Mouse (Mus musculus): Measurements from ENCODE around the gene Gm813. TPM values are rescaled to one million over a fixed set of nuclear protein-coding genes. Genes with fewer than 3 reads are reported as not detected.

The Gm813 gene
- polyA plus RNA-seq, 1 experiment from 2014 or later: not detected

GRCm38 (mm10) chr16:58637448-58637847, 20.7 kb upstream of the Gm813 start:
- ATAC-seq (no peak), DNase-seq (ENCODE audit: low read depth, low spot score) (no peak)
- TF ChIP-seq CTCF (IDR thresholded peaks at IDR 0.05): no peak
- ChIA-PET CTCF (no interaction called here), POLR2A (no interaction called here)
- in situ Hi-C loops (cut with MboI; ENCODE audit: low pct_unique_long_range_greater_than_20kb): no loop called here
- no peaks in the 10 kb centered on the region for H3K27me3 ChIP-seq

GRCm38 (mm10) chr16:58635866-58636265, 19.1 kb upstream of the Gm813 start:
- in situ Hi-C loops (cut with MboI; ENCODE audit: low pct_unique_long_range_greater_than_20kb): no loop called here
- no peak for TF ChIP-seq CTCF (IDR thresholded peaks at IDR 0.05)
- POLR2A ChIA-PET: no interaction called here
- no peaks in the 10 kb centered on the region for H3K27me3 ChIP-seq
- ATAC-seq (no peak), DNase-seq (ENCODE audit: low read depth, low spot score) (no peak)
- CTCF ChIA-PET: no interaction called here

- no peak for TF ChIP-seq CTCF (IDR thresholded peaks at IDR 0.05)
- ChIA-PET CTCF (no interaction called here), POLR2A (no interaction called here)
- in situ Hi-C loops (cut with MboI; ENCODE audit: low pct_unique_long_range_greater_than_20kb): loop anchor here (5.0 to 10.0 kb wide), 3 partner anchors 123 to 778 kb away; partner anchors contain the start of gene Gabrr3
- DNase-seq (ENCODE audit: low read depth, low spot score) (no peak), ATAC-seq (no peak)
- H3K27me3 ChIP-seq: no peaks in the 10 kb centered on the region
Measured at GRCm38 (mm10) chr16:58629736-58630135, 13.0 kb upstream of the Gm813 start.

- no peaks in the 10 kb centered on the region for H3K27me3 ChIP-seq
- no peak for TF ChIP-seq CTCF (IDR thresholded peaks at IDR 0.05)
- CTCF ChIA-PET: no interaction called here
- no peak for ATAC-seq
- in situ Hi-C loops (cut with MboI; ENCODE audit: low pct_unique_long_range_greater_than_20kb): loop anchor here (5.0 to 10.0 kb wide), 3 partner anchors 123 to 778 kb away; partner anchors contain the start of gene Gabrr3
- no peak for DNase-seq (ENCODE audit: low read depth, low spot score)
- POLR2A ChIA-PET: no interaction called here
Measured at GRCm38 (mm10) chr16:58628968-58629367, 12.2 kb upstream of the Gm813 start.

- ChIA-PET POLR2A (no interaction called here), CTCF (interaction anchor here (4.5 kb wide), 1 partner anchor 173 kb away, joined by 22 read pairs; no protein-coding TSS in a partner anchor)
- in situ Hi-C loops (cut with MboI; ENCODE audit: low pct_unique_long_range_greater_than_20kb): loop anchor here (5.0 to 10.0 kb wide), 3 partner anchors 124 to 779 kb away; partner anchors contain the start of gene Gabrr3
- DNase-seq (ENCODE audit: low read depth, low spot score): no peak
- no peaks in the 10 kb centered on the region for H3K27me3 ChIP-seq
- ATAC-seq: no peak
- no peak for TF ChIP-seq CTCF (IDR thresholded peaks at IDR 0.05)
Measured at GRCm38 (mm10) chr16:58628336-58628680, 11.5 kb upstream of the Gm813 start.

GRCm38 (mm10) chr16:58627597-58628335, 11.0 kb upstream of the Gm813 start:
- ChIA-PET CTCF (interaction anchor here (1.1 to 4.5 kb wide), 2 partner anchors 11 to 172 kb away, joined by 3 to 22 read pairs; partner anchors contain the start of gene Gm813), POLR2A (no interaction called here)
- peak; percentile 53 for TF ChIP-seq CTCF (IDR thresholded peaks at IDR 0.05)
- ATAC-seq (no peak), DNase-seq (ENCODE audit: low read depth, low spot score) (no peak)
- H3K27me3 ChIP-seq: no peaks in the 10 kb centered on the region
- in situ Hi-C loops (cut with MboI; ENCODE audit: low pct_unique_long_range_greater_than_20kb): loop anchor here (5.0 to 10.0 kb wide), 3 partner anchors 125 to 780 kb away; partner anchors contain the start of gene Gabrr3

GRCm38 (mm10) chr16:58623944-58624343, 7.2 kb upstream of the Gm813 start:
- POLR2A ChIA-PET: interaction anchor here (0.5 to 0.7 kb wide), 2 partner anchors 113 to 166 kb away, joined by 3 to 4 read pairs; no protein-coding TSS in a partner anchor
- in situ Hi-C loops (cut with MboI; ENCODE audit: low pct_unique_long_range_greater_than_20kb): loop anchor here (5.0 to 10.0 kb wide), 2 partner anchors 162 to 329 kb away; no protein-coding TSS in a partner anchor
- DNase-seq (ENCODE audit: low read depth, low spot score) (no peak), ATAC-seq (no peak)
- no peaks in the 10 kb centered on the region for H3K27me3 ChIP-seq
- TF ChIP-seq CTCF (IDR thresholded peaks at IDR 0.05): peak; percentile 75
- CTCF ChIA-PET: interaction anchor here (1.9 to 4.5 kb wide), 3 partner anchors 162 to 169 kb away, joined by 10 to 22 read pairs (median 11); no protein-coding TSS in a partner anchor

GRCm38 (mm10) chr16:58623114-58623513, 6.3 kb upstream of the Gm813 start:
- POLR2A ChIA-PET: interaction anchor here (0.7 kb wide), 1 partner anchor 165 kb away, joined by 4 read pairs; no protein-coding TSS in a partner anchor
- DNase-seq (ENCODE audit: low read depth, low spot score) (no peak), ATAC-seq (peak; percentile 57)
- CTCF ChIA-PET: interaction anchor here (1.3 kb wide), 1 partner anchor 169 kb away, joined by 3 read pairs; no protein-coding TSS in a partner anchor
- no peaks in the 10 kb centered on the region for H3K27me3 ChIP-seq
- TF ChIP-seq CTCF (IDR thresholded peaks at IDR 0.05): no peak
- in situ Hi-C loops (cut with MboI; ENCODE audit: low pct_unique_long_range_greater_than_20kb): loop anchor here (5.0 to 10.0 kb wide), 2 partner anchors 161 to 328 kb away; no protein-coding TSS in a partner anchor

- TF ChIP-seq CTCF (IDR thresholded peaks at IDR 0.05): no peak
- ATAC-seq: no peak
- in situ Hi-C loops (cut with MboI; ENCODE audit: low pct_unique_long_range_greater_than_20kb): loop anchor here (5.0 to 10.0 kb wide), 2 partner anchors 160 to 328 kb away; no protein-coding TSS in a partner anchor
- no peak for DNase-seq (ENCODE audit: low read depth, low spot score)
- POLR2A ChIA-PET: no interaction called here
- H3K27me3 ChIP-seq: no peaks in the 10 kb centered on the region
- CTCF ChIA-PET: interaction anchor here (0.7 to 1.3 kb wide), 3 partner anchors 161 to 168 kb away, joined by 3 to 5 read pairs (median 3); no protein-coding TSS in a partner anchor
Measured at GRCm38 (mm10) chr16:58622377-58622776, 5.6 kb upstream of the Gm813 start.

GRCm38 (mm10) chr16:58617346-58617745, 568 bp upstream of the Gm813 start:
- ChIA-PET CTCF (interaction anchor here (0.7 to 1.6 kb wide), 5 partner anchors 10 to 162 kb away, joined by 3 to 5 read pairs (median 3); no protein-coding TSS in a partner anchor), POLR2A (interaction anchor here (0.9 kb wide), 1 partner anchor 140 kb away, joined by 3 read pairs; no protein-coding TSS in a partner anchor)
- DNase-seq (ENCODE audit: low read depth, low spot score) (no peak), ATAC-seq (no peak)
- in situ Hi-C loops (cut with MboI; ENCODE audit: low pct_unique_long_range_greater_than_20kb): no loop called here
- TF ChIP-seq CTCF (IDR thresholded peaks at IDR 0.05): no peak
- no peaks in the 10 kb centered on the region for H3K27me3 ChIP-seq

GRCm38 (mm10) chr16:58612969-58613368, 3.8 kb downstream of the Gm813 start:
- no peak for TF ChIP-seq CTCF (IDR thresholded peaks at IDR 0.05)
- H3K27me3 ChIP-seq: no peaks in the 10 kb centered on the region
- DNase-seq (ENCODE audit: low read depth, low spot score) (no peak), ATAC-seq (no peak)
- in situ Hi-C loops (cut with MboI; ENCODE audit: low pct_unique_long_range_greater_than_20kb): no loop called here
- ChIA-PET CTCF (no interaction called here), POLR2A (interaction anchor here (0.6 kb wide), 1 partner anchor 10 kb away, joined by 6 read pairs; no protein-coding TSS in a partner anchor)

All from Patski (cell line).